In the genomic region with DNA sequence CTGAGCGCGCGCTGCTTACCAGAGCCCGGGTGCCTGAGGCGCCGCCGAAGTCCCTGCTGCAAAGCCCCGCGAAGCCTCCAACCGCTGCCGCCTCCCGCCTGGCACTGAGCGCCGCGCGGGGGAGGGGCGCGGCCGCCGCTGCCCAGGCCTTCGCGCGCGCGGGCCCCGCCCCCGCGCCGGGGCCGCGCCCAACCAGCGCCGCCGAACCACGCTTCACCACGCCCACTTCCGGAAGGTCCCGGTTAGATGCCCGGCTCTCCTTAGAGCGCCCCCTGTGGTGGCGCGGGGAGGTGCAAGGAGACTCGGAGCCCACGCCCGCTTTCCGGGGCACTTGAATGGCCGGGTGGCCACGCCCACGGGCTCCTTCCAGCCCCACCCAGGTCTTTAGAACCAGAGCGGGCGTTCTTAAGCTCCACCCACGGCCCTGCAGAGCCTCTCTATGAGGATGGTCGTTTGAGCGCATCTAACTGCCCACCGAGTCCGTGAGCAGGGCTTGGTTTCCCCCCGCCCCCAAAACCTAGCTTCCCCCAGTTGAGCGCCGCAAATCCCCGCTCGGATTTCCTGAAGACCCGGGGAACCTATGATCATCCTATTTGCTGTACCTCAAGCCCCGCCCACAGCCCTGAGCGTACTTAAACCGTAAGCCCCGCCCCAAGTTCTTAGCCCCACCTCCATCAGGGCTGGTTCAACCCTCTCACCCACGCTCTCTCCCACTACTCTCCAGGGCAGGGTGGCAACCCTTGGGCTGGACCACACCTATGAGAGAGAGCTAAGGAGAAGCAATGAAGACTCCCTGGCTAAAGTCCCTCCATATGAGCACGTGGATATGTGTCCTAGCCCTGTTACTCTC, we compare ENCODE assay signal across 8 mouse cellular contexts. TPM values are rescaled to one million over a fixed set of nuclear protein-coding genes. Genes with fewer than 3 reads are reported as not detected.
DNase-seq lines count a peak whose midpoint lies in the region; ATAC-seq lines count a peak whose summit lies in the region.

A gene (minus strand): TSS at position 167 of the 850 bp plus-strand sequence.

- peak; percentile 87 for ATAC-seq in hindbrain, embryonic 12.5 days (ENCODE audit: low FRiP score)

- peak within 1 kb of the TSS; percentile 98 for H3K4me3 ChIP-seq in hindbrain, embryonic 12.5 days

- DNase-seq in NIH3T3 (ENCODE audit: low read depth), result peak; percentile 100
- DNase-seq in cerebellum, postnatal 10 days, result peak; percentile 100
- peak; percentile 95 to 98 for DNase-seq in frontal cortex, postnatal 10 days (ENCODE audit: low spot score in 2 of 2)
- peak; percentile 98 to 99 for DNase-seq in layer of hippocampus, postnatal 14 days (ENCODE audit: low spot score in 2 of 2)
- DNase-seq in lung, postnatal 14 days, result peak; percentile 100
- peak; percentile 99 for DNase-seq in retina, adult 2 months (ENCODE audit: low read depth, low spot score)
- DNase-seq in thymus, postnatal 36 days, result peak; percentile 98 to 100

- H3K36me3 ChIP-seq in hindbrain, embryonic 12.5 days, result no peaks in the 10 kb centered on the region

- peak within 1 kb of the TSS; percentile 98 for H3K27ac ChIP-seq in hindbrain, embryonic 12.5 days

- H3K4me1 ChIP-seq in hindbrain, embryonic 12.5 days, result peaks cover 35% of the 10 kb centered on the region

- no peaks in the 10 kb centered on the region for H3K27me3 ChIP-seq in hindbrain, embryonic 12.5 days

- no peaks in the 10 kb centered on the region for H3K9me3 ChIP-seq in hindbrain, embryonic 12.5 days (replicated peaks)

- peak within 1 kb of the TSS; percentile 95 for H3K9ac ChIP-seq in hindbrain, embryonic 12.5 days

- WGBS in hindbrain, embryonic 12.5 days, result under 1% methylated on average over 46 of the region's 68 CpGs

- peak within 1 kb of the TSS; percentile 58 for H3K4me2 ChIP-seq in hindbrain, embryonic 12.5 days (replicated peaks)

RNA-seq across cellular contexts. Expression of the gene that starts here (rescaled TPM):
- polyA plus RNA-seq in hindbrain, embryonic 12.5 days (2016; fragmentation: Nextera tagmentation; extraction: Ambion mirVana), result 226 and 233 TPM in 2 replicates
- 10 to 100 TPM; 87.9 to 94.2 TPM for total RNA-seq in layer of hippocampus, postnatal 14 days (2021)

Comparison
In these comparisons a context has a peak if more than half of its experiments do, and no peak if none do; other contexts are left out.
1. Peak in every context shown above with its lines: DNase-seq, ATAC-seq, H3K4me3 ChIP-seq and H3K27ac ChIP-seq.